Mouse (Mus musculus): Measurements from ENCODE around the gene M6pr. TPM values are rescaled to one million over a fixed set of nuclear protein-coding genes. Genes with fewer than 3 reads are reported as not detected.
A peak's percentile ranks its signal among the peaks of the same experiment; 100 is the strongest.

Gene M6pr
- 100 to 1,000 TPM; 111 to 119 TPM for total RNA-seq (2021)
- long read RNA-seq, experiment 1, transcript M6pr-201 (7 exons, 2,515 nt) = major isoform, 225 of 281 reads
- long read RNA-seq, experiment 1, partial matches to known transcripts = 51 of 281 reads
- long read RNA-seq, experiment 1, other reads (novel, unspliced or antisense) = 3 of 281 reads
- long read RNA-seq, experiment 2, transcript M6pr-201 (7 exons, 2,515 nt) = major isoform, 111 of 122 reads
- long read RNA-seq, experiment 2, partial matches to known transcripts = 6 of 122 reads
- long read RNA-seq, experiment 2, other reads (novel, unspliced or antisense) = 1 of 122 reads

- peak; percentile 94 for DNase-seq
These were observed at the start of gene M6pr for GRCm38 (mm10) chr6:122308505-122309393. Gene M6pr, plus strand, starts transcription at chr6:122308720.

GRCm38 (mm10) chr6:122262543-122262942, 46.0 kb upstream of the M6pr start:
- DNase-seq = no peak

GRCm38 (mm10) chr6:122268561-122268960, 40.0 kb upstream of the M6pr start:
- peak; percentile 84 for DNase-seq

GRCm38 (mm10) chr6:122269170-122269569, 39.4 kb upstream of the M6pr start:
- no peak for DNase-seq

- DNase-seq = no peak
These were observed 38.4 kb upstream of the M6pr start for GRCm38 (mm10) chr6:122270152-122270551.

- DNase-seq = no peak
These were observed 34.0 kb upstream of the M6pr start for GRCm38 (mm10) chr6:122274546-122274945.

GRCm38 (mm10) chr6:122276565-122276964, 32.0 kb upstream of the M6pr start:
- no peak for DNase-seq

- DNase-seq = no peak
These were observed 25.7 kb upstream of the M6pr start, which contains the start of gene Klrg1 for GRCm38 (mm10) chr6:122282782-122283181. Gene Klrg1, minus strand, starts transcription at chr6:122282882.

GRCm38 (mm10) chr6:122283429-122283828, 25.1 kb upstream of the M6pr start:
- DNase-seq = no peak

GRCm38 (mm10) chr6:122284304-122284703, 24.2 kb upstream of the M6pr start:
- DNase-seq = no peak

- DNase-seq = no peak
These were observed 23.7 kb upstream of the M6pr start for GRCm38 (mm10) chr6:122284823-122285222.

GRCm38 (mm10) chr6:122288263-122288662, 20.3 kb upstream of the M6pr start:
- no peak for DNase-seq

- DNase-seq = no peak
These were observed 19.2 kb upstream of the M6pr start for GRCm38 (mm10) chr6:122289313-122289712.

GRCm38 (mm10) chr6:122290253-122290652, 18.3 kb upstream of the M6pr start:
- no peak for DNase-seq

- no peak for DNase-seq
These were observed 17.3 kb upstream of the M6pr start for GRCm38 (mm10) chr6:122291264-122291663.

- no peak for DNase-seq
These were observed 16.8 kb upstream of the M6pr start for GRCm38 (mm10) chr6:122291735-122292134.

GRCm38 (mm10) chr6:122292184-122292583, 16.3 kb upstream of the M6pr start:
- DNase-seq = no peak

GRCm38 (mm10) chr6:122293121-122293520, 15.4 kb upstream of the M6pr start:
- no peak for DNase-seq

GRCm38 (mm10) chr6:122293796-122294195, 14.7 kb upstream of the M6pr start:
- no peak for DNase-seq

GRCm38 (mm10) chr6:122294290-122294689, 14.2 kb upstream of the M6pr start:
- DNase-seq = no peak

GRCm38 (mm10) chr6:122295242-122295641, 13.3 kb upstream of the M6pr start:
- no peak for DNase-seq

- no peak for DNase-seq
These were observed 11.6 kb upstream of the M6pr start for GRCm38 (mm10) chr6:122296918-122297278.
